Mouse (Mus musculus) liver, postnatal 0 days (tissue): ENCODE results near the gene Rsg1. TPM values are rescaled to one million over a fixed set of nuclear protein-coding genes. Genes with fewer than 3 reads are reported as not detected.

Experiments
- ATAC-seq: fragments of 200-750 bp; cut with Nextera tagmentation; 2 replicates; pipeline ENCODE4 v1.8.0; 2017; ENCODE audit warnings: mild to moderate bottlenecking, moderate library complexity
- DNase-seq: peaks from one replicate; pipeline ENCODE4 v3.0.0-alpha.2; 2016
- H3K27ac ChIP-seq: fragments of 300-500 bp; sonication (generic); 2 replicates; pipeline ENCODE4 v1.5.1; 2014; ENCODE audit warnings: antibody characterized with exemption, moderate library complexity, mild to moderate bottlenecking, low read depth
- H3K27me3 ChIP-seq: fragments of 300-500 bp; sonication (generic); 2 replicates; pipeline ENCODE4 v1.6.1; 2014; ENCODE audit warnings: low read length, control low read depth, mixed read lengths; ENCODE audit not compliant: insufficient read depth
- H3K36me3 ChIP-seq: fragments of 300-500 bp; sonication (generic); replicated peaks from 2 replicates; pipeline ENCODE4 v1.6.1; 2014; ENCODE audit warnings: mild to moderate bottlenecking, control low read depth, low read length, moderate library complexity, mixed read lengths; ENCODE audit not compliant: insufficient read depth
- H3K4me1 ChIP-seq: fragments of 300-500 bp; sonication (generic); 2 replicates; pipeline ENCODE4 v1.6.1; 2014; ENCODE audit warnings: antibody characterized with exemption, mild to moderate bottlenecking, control low read depth; ENCODE audit not compliant: insufficient read depth
- H3K4me2 ChIP-seq: fragments of 300-500 bp; sonication (generic); 2 replicates; pipeline ENCODE4 v1.6.1; 2014; ENCODE audit warnings: low read depth, mild to moderate bottlenecking, low read length, moderate library complexity, mixed read lengths
- H3K4me3 ChIP-seq: fragments of 300-500 bp; sonication (generic); 2 replicates; pipeline ENCODE4 v1.5.1; 2014; ENCODE audit warnings: low read depth, low read length
- H3K9ac ChIP-seq: fragments of 300-500 bp; sonication (generic); replicated peaks from 2 replicates; pipeline ENCODE4 v1.6.1; 2014; ENCODE audit warnings: mild to moderate bottlenecking, moderate library complexity
- H3K9me3 ChIP-seq: fragments of 300-500 bp; sonication (generic); 2 replicates; pipeline ENCODE4 v1.6.1; 2016; ENCODE audit warnings: mild to moderate bottlenecking, control low read depth, low read length, mixed read lengths
- CTCF ChIP-seq: sonication (generic); IDR thresholded peaks from 2 replicates; pipeline ENCODE4 v1.5.1; 2016; ENCODE audit warnings: antibody characterized with exemption, low read depth
- EP300 ChIP-seq: IDR thresholded peaks from 2 replicates; pipeline ENCODE4 v1.6.1; 2016; ENCODE audit warnings: antibody characterized with exemption, low read depth, mild to moderate bottlenecking
- WGBS: fragments of 180-500 bp; shearing (Covaris S2); extraction: QIAGEN DNeasy Blood & Tissue Kit; methylation state at CpG from one replicate; pipeline ENCODE4 v1.1.7; 2014; ENCODE audit not compliant: insufficient replicate concordance; 5-methylcytosine and 5-hydroxymethylcytosine counted together
- polyA plus RNA-seq: library from polyadenylated mRNA; unstranded; fragments of >200 nt; fragmentation: Nextera tagmentation; extraction: Ambion mirVana; gene quantifications from 2 replicates; pipeline ENCODE4 v1.2.1, GENCODE M21; 2015

Gene Rsg1
- polyA plus RNA-seq, 1 experiment from 2014 or later = 0.43 TPM

DNA sequence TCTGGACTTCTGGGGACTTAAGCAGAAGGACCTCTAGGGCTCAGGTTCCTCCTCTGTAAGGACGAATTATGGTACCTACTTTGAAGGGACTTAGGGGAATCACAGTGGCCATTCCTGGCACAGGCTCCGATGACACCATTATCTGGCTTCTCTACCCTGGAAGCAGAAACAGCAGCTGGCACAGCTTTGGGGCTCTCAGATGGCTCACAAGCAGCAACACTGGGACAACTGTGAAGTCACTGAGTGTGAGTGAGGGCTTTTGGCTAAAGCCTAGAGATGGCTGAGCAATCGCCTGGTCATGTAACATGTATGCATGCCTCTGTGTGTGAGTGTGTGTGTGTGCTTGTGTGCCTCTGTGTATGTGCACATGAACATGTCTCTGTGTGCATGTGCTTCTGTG, 23.1 kb downstream of the Rsg1 start:
- no peak overlapping the region for H3K4me2 ChIP-seq
- H3K27ac ChIP-seq = no peak overlapping the region
- no peak for ATAC-seq
- no peaks in the 10 kb centered on the region for H3K36me3 ChIP-seq
- H3K27me3 ChIP-seq = peaks cover 40% of the 10 kb centered on the region
- H3K9ac ChIP-seq = no peak overlapping the region
- WGBS = 67% methylated on average over 3 of the region's 3 CpGs
- TF ChIP-seq CTCF (no peak), EP300 (no peak)
- no peak overlapping the region for H3K4me3 ChIP-seq
- no peaks in the 10 kb centered on the region for H3K9me3 ChIP-seq
- H3K4me1 ChIP-seq = peaks cover 22% of the 10 kb centered on the region
- DNase-seq = no peak

DNA sequence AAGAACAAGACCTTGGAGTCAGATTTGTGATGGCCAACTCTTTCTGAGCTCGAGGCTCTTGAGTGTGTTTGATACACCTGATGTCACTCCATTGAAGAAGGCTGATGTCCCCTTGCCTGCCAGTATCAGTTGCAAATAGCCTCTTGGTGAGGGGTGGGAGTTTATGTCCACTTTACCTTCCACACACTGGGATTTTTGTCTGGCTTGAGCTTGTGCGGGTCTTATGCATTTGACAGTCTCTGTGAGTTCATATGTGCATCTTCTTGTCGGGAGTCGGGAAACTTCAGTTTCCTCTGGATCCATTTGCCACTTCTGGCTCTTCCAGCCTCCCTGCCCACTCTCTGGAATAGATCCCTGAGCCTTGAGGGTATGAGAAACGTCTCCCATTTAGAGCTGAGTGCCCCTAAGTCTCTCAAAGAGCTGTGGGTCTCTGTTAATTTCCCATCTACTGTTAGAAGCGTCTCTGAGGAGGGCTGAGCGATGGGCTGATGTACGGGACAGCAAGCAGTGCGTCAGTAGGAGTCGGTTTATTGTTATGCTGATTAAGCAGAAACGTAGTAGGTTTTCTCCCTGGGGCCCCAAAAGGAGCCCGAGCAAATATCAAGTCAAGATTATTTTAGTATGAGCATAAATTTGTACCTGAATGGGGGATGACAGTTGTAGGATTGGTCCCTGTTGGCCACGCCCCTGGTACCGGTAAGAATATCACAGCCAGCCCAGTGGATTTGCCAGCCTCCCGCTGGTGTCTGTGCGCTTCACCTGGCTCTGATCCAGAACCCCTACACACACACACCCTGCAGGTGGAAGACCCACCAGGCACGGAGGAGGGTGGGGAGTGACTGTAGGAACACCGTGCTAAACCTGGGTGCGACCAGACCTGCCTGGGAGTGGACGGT, 25.0 kb downstream of the Rsg1 start:
- TF ChIP-seq EP300 (no peak), CTCF (0 out of 2 replicates have a peak, but pooled peaks have one; percentile 1)
- peaks cover 24% of the 10 kb centered on the region for H3K4me1 ChIP-seq
- ATAC-seq = peak; percentile 32
- peak overlapping the region; percentile 39 for H3K4me3 ChIP-seq
- peak overlapping the region; percentile 38; the same call in 1 of the 2 replicates for H3K9ac ChIP-seq
- peaks cover 52% of the 10 kb centered on the region for H3K27me3 ChIP-seq
- no peak overlapping the region for H3K27ac ChIP-seq
- whole genome bisulfite sequencing = 8% methylated on average over 20 of the region's 20 CpGs
- H3K9me3 ChIP-seq = no peaks in the 10 kb centered on the region
- H3K36me3 ChIP-seq = no peaks in the 10 kb centered on the region
- no peak for DNase-seq
- peak overlapping the region; percentile 69 for H3K4me2 ChIP-seq

DNA sequence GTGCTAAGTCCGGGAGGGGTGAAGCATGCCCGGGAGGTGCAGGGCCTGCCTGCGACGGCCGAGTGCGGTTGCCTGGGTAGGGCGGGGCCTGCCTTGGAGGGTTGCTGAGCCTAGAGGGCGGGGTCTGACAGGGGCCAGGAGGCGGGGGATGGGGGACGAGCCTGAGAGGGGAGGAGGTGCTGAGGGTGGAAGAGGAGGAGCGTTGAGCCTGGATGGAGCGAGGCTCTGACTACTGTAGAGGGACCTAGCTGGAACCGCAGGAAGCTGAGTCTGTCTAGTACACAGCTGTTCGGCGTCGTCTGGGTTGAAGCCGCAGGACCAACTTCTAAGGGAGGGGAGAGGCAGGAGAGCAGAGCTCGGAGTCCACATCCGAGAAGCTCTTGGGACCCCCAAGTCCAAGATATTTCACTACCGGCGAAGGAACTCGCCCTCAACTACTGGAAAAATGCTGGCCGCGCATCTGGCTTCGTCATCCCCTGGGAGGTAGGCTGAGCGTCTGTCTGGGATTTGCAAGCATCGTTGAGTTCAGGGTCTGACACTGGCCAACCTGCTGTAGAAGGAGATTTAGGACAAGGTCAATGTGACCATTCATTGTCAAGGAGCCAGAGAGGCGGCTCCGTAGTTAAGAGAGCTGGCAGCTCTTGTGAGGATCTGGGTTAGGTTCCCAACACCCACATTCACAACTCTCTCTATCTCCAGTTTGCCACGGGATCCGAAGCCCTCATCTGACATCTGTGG, 25.8 kb downstream of the Rsg1 start, which contains the start of gene Arhgef19:
Arhgef19 (plus strand) TSS at position 112 of the 738 bp plus-strand sequence.
- DNase-seq (peak; percentile 88), ATAC-seq (peak; percentile 92)
- whole genome bisulfite sequencing = 2% methylated on average over 31 of the region's 31 CpGs
- peak within 1 kb of the TSS; percentile 39 for H3K4me3 ChIP-seq
- TF ChIP-seq EP300 (no peak), CTCF (no peak)
- peak within 1 kb of the TSS; percentile 69 for H3K4me2 ChIP-seq
- H3K36me3 ChIP-seq = no peaks in the 10 kb centered on the region
- H3K9me3 ChIP-seq = no peaks in the 10 kb centered on the region
- H3K9ac ChIP-seq = peak within 1 kb of the TSS; percentile 38; the same call in 1 of the 2 replicates
- H3K27me3 ChIP-seq = peaks cover 55% of the 10 kb centered on the region
- peak within 1 kb of the TSS; percentile 70 for H3K27ac ChIP-seq
- peaks cover 24% of the 10 kb centered on the region for H3K4me1 ChIP-seq

DNA sequence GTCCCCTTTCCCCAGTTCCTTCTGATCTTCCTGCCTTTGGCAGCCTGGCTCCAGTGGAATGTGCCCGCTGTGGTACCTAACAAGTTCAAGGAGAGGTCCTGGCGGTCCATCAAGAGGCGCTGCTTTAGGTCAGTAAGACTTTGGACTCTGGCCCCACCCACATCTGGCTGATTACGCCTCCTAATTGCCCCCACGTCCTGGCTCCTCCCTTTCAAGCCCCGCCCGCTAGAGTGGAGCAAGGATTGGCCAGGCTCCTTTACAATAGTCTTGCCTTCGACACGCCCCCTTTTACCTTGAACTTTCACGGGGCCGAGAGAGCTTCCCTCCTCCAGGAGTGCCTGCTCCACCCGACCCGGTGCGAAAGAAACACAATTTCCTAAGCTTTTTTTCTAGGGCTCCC, 26.9 kb downstream of the Rsg1 start:
- TF ChIP-seq EP300 (0 out of 2 replicates have a peak, but pooled peaks have one; percentile 63), CTCF (no peak)
- H3K27me3 ChIP-seq = peaks cover 62% of the 10 kb centered on the region
- H3K4me2 ChIP-seq = peak overlapping the region; percentile 69
- ATAC-seq = peak; percentile 69
- no peak overlapping the region for H3K9ac ChIP-seq
- no peaks in the 10 kb centered on the region for H3K9me3 ChIP-seq
- H3K27ac ChIP-seq = peak overlapping the region; percentile 19; the same call in 1 of the 2 replicates
- DNase-seq = peak; percentile 77
- peaks cover 24% of the 10 kb centered on the region for H3K4me1 ChIP-seq
- under 1% methylated on average over 14 of the region's 14 CpGs for WGBS
- H3K4me3 ChIP-seq = 0 out of 2 replicates have a peak overlapping the region, but pooled peaks have one; percentile 39
- no peaks in the 10 kb centered on the region for H3K36me3 ChIP-seq

DNA sequence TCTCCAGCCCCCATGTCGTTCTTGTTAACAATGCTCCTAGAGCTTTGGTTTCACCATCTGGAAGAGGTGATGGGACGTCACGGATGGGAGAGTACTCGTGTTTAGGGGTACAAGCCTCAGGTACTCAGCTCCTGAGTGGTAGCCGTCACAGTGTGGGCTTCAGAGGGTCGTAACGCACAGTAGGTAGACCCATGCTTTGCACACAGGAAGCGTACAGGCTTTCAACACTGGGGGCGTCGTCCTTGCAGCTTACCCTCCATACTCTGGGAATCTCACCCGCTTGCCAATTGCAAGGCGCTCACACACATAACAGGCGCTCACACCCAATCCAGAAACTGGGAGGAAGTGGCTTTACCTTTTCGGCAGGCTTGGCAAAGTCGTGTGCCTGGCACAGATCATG, 28.1 kb downstream of the Rsg1 start:
- no peak for DNase-seq
- H3K4me2 ChIP-seq = no peak overlapping the region
- no peak overlapping the region for H3K9ac ChIP-seq
- H3K36me3 ChIP-seq = no peaks in the 10 kb centered on the region
- peaks cover 70% of the 10 kb centered on the region for H3K27me3 ChIP-seq
- TF ChIP-seq EP300 (no peak), CTCF (no peak)
- ATAC-seq = no peak
- H3K4me3 ChIP-seq = no peak overlapping the region
- WGBS = 32% methylated on average over 15 of the region's 15 CpGs
- H3K4me1 ChIP-seq = peaks cover 24% of the 10 kb centered on the region
- H3K9me3 ChIP-seq = no peaks in the 10 kb centered on the region
- H3K27ac ChIP-seq = no peak overlapping the region
